Mouse (Mus musculus): ENCODE results near the gene Paqr9.

- no peak for TF ChIP-seq CTCF (IDR thresholded peaks at IDR 0.05; ENCODE audit: extremely low read depth, insufficient read depth, insufficient read length, insufficient replicate concordance)
- no peak for TF ChIP-seq POLR2A (IDR thresholded peaks at IDR 0.05; ENCODE audit: low read depth, low read length)
Measured at GRCm38 (mm10) chr9:95613426-95614127, 54.1 kb downstream of the Paqr9 start.
